Mouse (Mus musculus) urinary bladder, postnatal 36 days (tissue): Measurements from ENCODE around the gene Casp8ap2.

Source experiments
- DNase-seq, 2 experiments: peaks; one replicate each; pipeline ENCODE4 v3.0.0; 2022; ENCODE audit warnings: low spot score in 2 of 2, mixed read lengths in 1 of 2

The Casp8ap2 gene

DNA sequence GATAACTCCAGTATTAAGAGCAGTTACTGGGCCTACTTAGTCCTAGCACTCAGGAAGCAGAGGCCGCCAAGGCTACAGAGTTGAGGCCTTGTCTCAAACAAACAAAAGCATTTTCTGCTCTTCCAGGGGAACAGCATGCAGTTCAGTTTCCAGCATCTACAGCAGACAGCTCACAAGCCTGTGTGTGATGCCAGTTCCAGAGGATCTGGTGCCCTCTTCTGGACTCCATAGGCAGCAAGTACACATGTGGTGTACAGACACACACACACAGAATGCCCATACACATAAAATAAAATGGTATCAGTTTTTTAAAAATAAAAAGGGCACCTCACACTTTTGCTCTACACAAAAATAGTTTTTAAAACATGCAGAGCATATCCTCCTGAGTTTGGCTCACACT is 53.0 kb downstream of the Casp8ap2 start:
- DNase-seq: no peak

DNA sequence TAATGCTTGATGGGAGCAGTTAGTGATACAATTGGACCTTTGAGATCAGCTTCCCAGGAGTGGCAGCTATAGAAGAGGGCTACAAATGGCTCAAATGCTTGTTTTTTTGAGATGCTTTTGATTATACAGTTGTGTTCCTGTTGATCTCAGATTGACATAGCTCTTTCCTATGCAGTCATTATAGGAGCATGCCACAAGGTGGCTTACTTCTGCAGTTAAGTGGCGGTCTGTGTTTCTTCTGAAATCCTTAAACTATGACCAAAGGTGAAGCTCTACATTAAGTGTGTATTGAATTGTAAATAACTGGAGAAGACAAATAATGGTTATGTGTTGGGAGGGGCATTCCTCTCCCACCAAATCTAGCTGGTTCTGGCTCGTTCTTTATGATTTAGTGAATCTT is 54.6 kb downstream of the Casp8ap2 start:
- DNase-seq: no peak

DNA sequence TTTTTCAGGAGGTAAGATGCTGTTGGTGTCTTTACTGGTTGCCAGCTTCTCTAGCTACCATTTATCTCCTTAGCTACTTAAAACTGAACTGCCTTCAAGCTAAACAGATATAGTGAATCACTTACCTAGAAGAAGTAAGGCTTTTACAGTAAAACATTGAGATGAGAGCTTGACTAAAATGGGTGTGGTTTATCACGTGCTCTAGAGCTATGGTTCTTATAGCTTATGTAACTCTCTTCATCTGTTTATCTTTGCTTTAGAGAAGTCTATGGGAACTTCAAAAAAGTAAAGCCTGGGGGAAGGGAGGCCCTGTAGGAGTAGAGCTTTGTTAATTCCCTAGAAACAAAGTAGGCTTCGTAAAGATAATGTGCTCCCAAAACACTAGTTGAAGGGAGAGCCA is 58.8 kb downstream of the Casp8ap2 start:
- DNase-seq: no peak

DNA sequence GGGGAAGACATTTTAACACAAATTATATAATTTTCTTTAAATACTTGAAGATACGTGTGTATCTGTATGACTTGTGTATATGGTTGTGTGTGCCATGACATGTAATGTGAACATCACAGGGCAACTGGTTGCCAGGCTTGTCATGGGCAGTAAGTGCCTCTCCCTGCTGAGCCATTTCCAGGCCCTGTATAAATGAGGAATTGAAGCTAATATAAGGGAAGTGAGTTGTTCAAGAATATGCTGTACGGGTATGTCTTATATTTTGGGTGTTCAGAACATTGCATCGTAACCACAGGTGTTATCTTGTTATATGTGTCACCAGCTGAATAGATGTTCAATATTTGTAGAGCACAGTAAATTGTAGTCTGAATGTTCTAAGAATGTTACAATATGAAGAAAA is 62.2 kb downstream of the Casp8ap2 start:
- no peak for DNase-seq

DNA sequence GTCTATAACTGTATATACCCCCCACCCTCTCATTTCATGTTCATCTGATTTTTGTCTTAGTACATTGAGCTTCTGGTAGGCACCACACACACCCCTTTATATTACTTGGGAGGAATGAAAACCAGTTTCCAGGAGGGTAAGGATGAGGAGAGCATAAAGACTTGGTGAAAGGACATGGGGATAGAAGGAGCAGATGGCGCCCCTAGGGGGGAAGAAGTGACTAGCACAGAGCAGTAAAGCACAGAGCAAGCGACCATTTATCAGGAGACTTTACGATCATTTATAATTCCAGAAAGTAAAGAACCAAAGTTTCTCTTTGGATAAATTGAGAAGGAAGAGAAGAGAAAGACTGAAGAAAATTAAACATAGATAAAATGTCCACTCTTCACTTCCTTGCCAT is 65.6 kb downstream of the Casp8ap2 start:
- no peak for DNase-seq

DNA sequence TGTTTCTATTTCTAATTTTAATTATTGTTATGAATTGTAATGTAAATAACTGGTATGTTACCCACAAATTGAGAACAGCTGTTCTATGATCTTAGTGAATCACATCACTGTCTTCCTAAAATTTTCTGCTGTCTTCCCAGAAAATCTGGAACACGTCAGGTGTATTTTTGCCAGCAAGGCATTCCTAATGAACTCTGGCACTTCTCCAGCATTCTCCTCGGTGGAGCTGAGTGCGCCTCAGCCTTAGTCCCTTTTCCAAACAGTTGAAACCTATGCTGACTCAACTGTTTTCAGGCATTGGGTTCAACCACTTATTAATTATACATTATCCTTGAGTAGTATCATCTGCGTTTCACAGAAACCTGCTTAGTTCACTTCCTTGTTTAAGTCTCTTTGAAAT is 67.2 kb downstream of the Casp8ap2 start:
- no peak for DNase-seq

DNA sequence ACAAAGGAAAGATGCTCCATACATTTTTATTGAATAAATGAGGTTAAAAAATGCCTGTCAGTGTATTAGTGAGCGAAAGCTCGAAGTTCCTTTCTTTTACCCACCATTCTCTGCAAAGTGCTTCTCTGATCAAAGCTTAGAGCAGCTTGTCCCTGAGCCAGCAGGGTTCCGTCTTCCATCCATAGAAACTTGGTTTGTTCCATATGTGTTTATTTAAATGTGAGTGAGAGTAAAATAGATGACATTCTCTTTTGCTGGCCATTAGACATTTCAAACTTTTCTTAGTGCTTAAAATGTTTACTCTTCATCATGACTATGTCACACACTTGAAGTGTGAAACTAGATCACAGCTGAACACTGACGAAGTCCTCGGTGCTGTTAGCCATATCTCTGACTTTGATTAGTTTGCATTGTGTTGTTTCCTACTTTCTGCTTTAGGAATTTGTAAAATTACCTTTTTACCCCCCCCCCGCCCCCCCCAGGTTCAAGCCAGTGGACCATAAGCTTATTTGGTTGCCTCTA is 67.9 kb downstream of the Casp8ap2 start:
- no peak for DNase-seq
